Mouse (Mus musculus) heart, embryonic 14.5 days (tissue): Measurements from ENCODE around the gene Deaf1. TPM values are rescaled to one million over a fixed set of nuclear protein-coding genes. Genes with fewer than 3 reads are reported as not detected.

Source experiments
- ATAC-seq: fragments of 200-750 bp; cut with Nextera tagmentation; 2 replicates; pipeline ENCODE4 v1.8.0; 2017; ENCODE audit warnings: low read depth, moderate TSS enrichment; ENCODE audit not compliant: insufficient number of reproducible peaks, insufficient read depth, low FRiP score
- H3K27ac ChIP-seq, 2 experiments: fragments of 200-500 bp in 1 of 2; fragments of 300-500 bp in 1 of 2; sonication (generic) in 1 of 2; replicated peaks in 1 of 2; 2 replicates each; pipeline ENCODE4 v1.5.1; 2012 to 2014; ENCODE audit warnings: low read depth in 2 of 2, low read length in 2 of 2, control low read depth in 1 of 2, mild to moderate bottlenecking in 1 of 2, mixed read lengths in 1 of 2; ENCODE audit not compliant: control insufficient read depth in 1 of 2, insufficient read depth in 1 of 2
- H3K27me3 ChIP-seq: fragments of 300-500 bp; sonication (generic); 2 replicates; pipeline ENCODE4 v1.6.1; 2014; ENCODE audit warnings: mild to moderate bottlenecking, low read length, control low read depth; ENCODE audit not compliant: control insufficient read depth, insufficient read depth
- H3K36me3 ChIP-seq: fragments of 300-500 bp; sonication (generic); 2 replicates; pipeline ENCODE4 v1.6.1; 2014; ENCODE audit warnings: mild to moderate bottlenecking, control low read depth, low read length, mixed read lengths; ENCODE audit not compliant: control insufficient read depth, insufficient read depth
- H3K4me1 ChIP-seq, 2 experiments: fragments of 200-500 bp in 1 of 2; fragments of 300-500 bp in 1 of 2; sonication (generic) in 1 of 2; 2 replicates each; pipeline ENCODE4 v1.6.1; 2012 to 2014; ENCODE audit warnings: low read length in 2 of 2, control low read depth in 1 of 2, mixed read lengths in 1 of 2; ENCODE audit not compliant: control insufficient read depth in 2 of 2, insufficient read depth in 2 of 2
- H3K4me2 ChIP-seq: fragments of 300-500 bp; sonication (generic); 2 replicates; pipeline ENCODE4 v1.6.1; 2014; ENCODE audit warnings: mild to moderate bottlenecking, low read length
- H3K4me3 ChIP-seq, 2 experiments: fragments of 200-500 bp in 1 of 2; fragments of 300-500 bp in 1 of 2; sonication (generic) in 1 of 2; 2 replicates each; pipeline ENCODE4 v1.5.1; 2012 to 2014; ENCODE audit warnings: low read length in 2 of 2, mild to moderate bottlenecking in 2 of 2, control low read depth in 1 of 2, low read depth in 1 of 2, moderate library complexity in 1 of 2; ENCODE audit not compliant: control insufficient read depth in 1 of 2, insufficient read depth in 1 of 2
- H3K9ac ChIP-seq: fragments of 300-500 bp; sonication (generic); 2 replicates; pipeline ENCODE4 v1.6.1; 2014; ENCODE audit warnings: mild to moderate bottlenecking, low read length
- H3K9me3 ChIP-seq: fragments of 300-500 bp; sonication (generic); 2 replicates; pipeline ENCODE4 v1.6.1; 2016; ENCODE audit warnings: low read length, control low read depth; ENCODE audit not compliant: control insufficient read depth
- WGBS: fragments of 180-500 bp; shearing (Covaris S2); extraction: QIAGEN DNeasy Blood & Tissue Kit; methylation state at CpG from one replicate; pipeline ENCODE4 v1.1.7; 2014; 5-methylcytosine and 5-hydroxymethylcytosine counted together
- polyA plus RNA-seq: library from polyadenylated mRNA; unstranded; fragments of >200 nt; fragmentation: Nextera tagmentation; extraction: Ambion mirVana; gene quantifications from 2 replicates; pipeline ENCODE4 v1.2.1, GENCODE M21; 2014

Gene Deaf1
- polyA plus RNA-seq, 1 experiment from 2014 or later: 36.9 TPM

- Histone ChIP-seq H3K4me2 (no peak overlapping the region), H3K36me3 (peaks cover 100% of the 10 kb centered on the region), H3K4me1 (no peaks in the 10 kb centered on the region), H3K27me3 (no peaks in the 10 kb centered on the region), H3K9me3 (no peaks in the 10 kb centered on the region), H3K9ac (no peak overlapping the region), H3K27ac (no peak overlapping the region), H3K4me3 (no peak overlapping the region)
- WGBS: 85% methylated on average over 8 of the region's 8 CpGs
- no peak for ATAC-seq
Observed at GRCm38 (mm10) chr7:141315076-141315475, 12.4 kb downstream of the Deaf1 start.

- Histone ChIP-seq H3K4me1 (no peaks in the 10 kb centered on the region), H3K4me3 (no peak overlapping the region), H3K27ac (no peak overlapping the region), H3K36me3 (peaks cover 100% of the 10 kb centered on the region), H3K4me2 (no peak overlapping the region), H3K9ac (no peak overlapping the region), H3K27me3 (no peaks in the 10 kb centered on the region), H3K9me3 (no peaks in the 10 kb centered on the region)
- ATAC-seq: no peak
- 88% methylated on average over 2 of the region's 2 CpGs for WGBS
Observed at GRCm38 (mm10) chr7:141314416-141314815, 13.1 kb downstream of the Deaf1 start.

GRCm38 (mm10) chr7:141304537-141304936, 23.0 kb downstream of the Deaf1 start:
- Histone ChIP-seq H3K4me2 (no peak overlapping the region), H3K36me3 (peaks cover 97% of the 10 kb centered on the region), H3K9me3 (no peaks in the 10 kb centered on the region), H3K27me3 (no peaks in the 10 kb centered on the region), H3K4me1 (no peaks in the 10 kb centered on the region), H3K27ac (no peak overlapping the region), H3K4me3 (no peak overlapping the region), H3K9ac (no peak overlapping the region)
- no peak for ATAC-seq
- 90% methylated on average over 4 of the region's 4 CpGs for WGBS

- Histone ChIP-seq H3K27ac (no peak overlapping the region), H3K36me3 (peaks cover 87% of the 10 kb centered on the region)
Observed at GRCm38 (mm10) chr7:141302702-141303268, 24.7 kb downstream of the Deaf1 start.

GRCm38 (mm10) chr7:141301386-141301785, 26.1 kb downstream of the Deaf1 start:
- Histone ChIP-seq H3K36me3 (peaks cover 83% of the 10 kb centered on the region), H3K27me3 (no peaks in the 10 kb centered on the region), H3K4me1 (no peaks in the 10 kb centered on the region), H3K9ac (no peak overlapping the region), H3K4me3 (no peak overlapping the region), H3K9me3 (no peaks in the 10 kb centered on the region), H3K27ac (no peak overlapping the region), H3K4me2 (no peak overlapping the region)
- WGBS: 92% methylated on average over 9 of the region's 9 CpGs
- ATAC-seq: no peak

More at GRCm38 (mm10) chr7:141302702-141303268, 24.7 kb downstream of the Deaf1 start:
- Histone ChIP-seq H3K9me3 (no peaks in the 10 kb centered on the region), H3K4me1 (no peaks in the 10 kb centered on the region), H3K4me3 (no peak overlapping the region), H3K4me2 (no peak overlapping the region), H3K27me3 (no peaks in the 10 kb centered on the region), H3K9ac (no peak overlapping the region)
- 74% methylated on average over 1 of the region's 1 CpGs for WGBS
- no peak for ATAC-seq

GRCm38 (mm10) chr7:141299175-141299574, 28.3 kb downstream of the Deaf1 start:
- Histone ChIP-seq H3K27me3 (peaks cover 16% of the 10 kb centered on the region), H3K36me3 (peaks cover 61% of the 10 kb centered on the region), H3K4me1 (peaks cover 2 to 9% of the 10 kb centered on the region in 2 experiments; a peak in 3 of 4 replicates), H3K4me3 (no peak overlapping the region), H3K9me3 (no peaks in the 10 kb centered on the region), H3K4me2 (no peak overlapping the region), H3K27ac (no peak overlapping the region), H3K9ac (no peak overlapping the region)
- ATAC-seq: no peak
- WGBS: 93% methylated on average over 8 of the region's 8 CpGs

- 83% methylated on average over 3 of the region's 3 CpGs for WGBS
- Histone ChIP-seq H3K36me3 (peaks cover 51% of the 10 kb centered on the region), H3K4me3 (no peak overlapping the region), H3K4me2 (no peak overlapping the region), H3K9me3 (no peaks in the 10 kb centered on the region), H3K9ac (no peak overlapping the region), H3K4me1 (peaks cover 4 to 17% of the 10 kb centered on the region in 2 experiments; a peak in 3 of 4 replicates), H3K27me3 (peaks cover 27% of the 10 kb centered on the region), H3K27ac (no peak overlapping the region)
- no peak for ATAC-seq
Observed at GRCm38 (mm10) chr7:141297926-141298650, 29.4 kb downstream of the Deaf1 start.
